Mouse (Mus musculus): ENCODE data around the gene Mettl27. TPM values are rescaled to one million over a fixed set of nuclear protein-coding genes. Genes with fewer than 3 reads are reported as not detected.
A peak's percentile ranks its signal among the peaks of the same experiment; 100 is the strongest.

The Mettl27 gene
- polyA plus RNA-seq, 2 experiments: 7.9 to 14.4 TPM

GRCm38 (mm10) chr5:134977837-134978236 is 45.7 kb downstream of the Mettl27 start:
- Histone ChIP-seq H3K4me1 (replicated peaks; ENCODE audit: control insufficient read depth in 2 of 2, insufficient read depth in 2 of 2, low read length in 1 of 2) (peaks cover 26 to 51% of the 10 kb centered on the region in 2 experiments), H3K27me3 (ENCODE audit: control insufficient read depth, insufficient read depth, low read length) (no peaks in the 10 kb centered on the region; the same call in 1 of the 2 replicates), H3K9me3 (ENCODE audit: control insufficient read depth, low read length) (no peaks in the 10 kb centered on the region), H3K4me2 (ENCODE audit: low read depth) (no peak overlapping the region), H3K27ac (no peak overlapping the region), H3K4me3 (ENCODE audit: insufficient read depth in 1 of 2, low read depth in 2 of 2, low read length in 2 of 2) (no peak overlapping the region), H3K36me3 (replicated peaks; ENCODE audit: control insufficient read depth, insufficient read depth, low read depth) (no peaks in the 10 kb centered on the region), H3K9ac (replicated peaks) (no peak overlapping the region)
- DNase-seq (ENCODE audit: low read depth in 3 of 3, low spot score in 3 of 3): no peak
- WGBS (ENCODE audit: insufficient replicate concordance): 25% methylated on average over 4 of the region's 4 CpGs
- TF ChIP-seq CTCF (IDR thresholded peaks at IDR 0.05; ENCODE audit: low read depth) (no peak), EP300 (IDR thresholded peaks at IDR 0.05; ENCODE audit: low read depth) (no peak)
- ATAC-seq (ENCODE audit: insufficient read depth): no peak

GRCm38 (mm10) chr5:134981149-134981548 is 49.0 kb downstream of the Mettl27 start:
- H3K4me3 ChIP-seq (ENCODE audit: insufficient read depth in 1 of 2, low read depth in 2 of 2, low read length in 2 of 2): no peak overlapping the region

DNA sequence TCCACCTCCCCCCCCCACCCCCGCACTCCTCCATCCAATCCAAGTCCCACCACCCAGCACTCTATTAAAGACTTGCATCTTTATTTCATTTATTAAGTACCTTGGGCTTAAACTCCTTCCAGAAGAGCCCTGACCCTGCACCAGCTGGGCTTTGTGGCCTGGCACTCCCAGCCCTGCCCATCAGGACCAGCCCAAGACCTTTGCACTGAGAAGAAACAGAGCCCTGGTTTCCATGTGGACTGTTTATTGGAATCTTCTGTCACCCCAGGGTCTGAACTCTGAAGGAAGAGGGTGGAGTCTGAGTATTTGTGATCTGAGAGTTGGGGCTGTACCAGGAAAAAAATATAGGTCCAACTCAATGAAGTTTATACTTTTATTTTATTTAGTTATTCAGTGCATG is 50.9 kb downstream of the Mettl27 start:
- Histone ChIP-seq H3K4me3 (ENCODE audit: insufficient read depth in 1 of 2, low read depth in 2 of 2, low read length in 2 of 2) (no peak overlapping the region), H3K9ac (replicated peaks) (no peak overlapping the region), H3K27me3 (ENCODE audit: control insufficient read depth, insufficient read depth, low read length) (peaks cover 42% of the 10 kb centered on the region), H3K4me1 (replicated peaks; ENCODE audit: control insufficient read depth in 2 of 2, insufficient read depth in 2 of 2, low read length in 1 of 2) (peaks cover 0 to 14% of the 10 kb centered on the region in 2 experiments; a peak in 2 of 4 replicates), H3K4me2 (ENCODE audit: low read depth) (no peak overlapping the region), H3K27ac (no peak overlapping the region), H3K9me3 (ENCODE audit: control insufficient read depth, low read length) (no peaks in the 10 kb centered on the region), H3K36me3 (replicated peaks; ENCODE audit: control insufficient read depth, insufficient read depth, low read depth) (no peaks in the 10 kb centered on the region)
- 42% methylated on average over 1 of the region's 1 CpGs for WGBS (ENCODE audit: insufficient replicate concordance)
- no peak for DNase-seq (ENCODE audit: low read depth in 3 of 3, low spot score in 3 of 3)
- TF ChIP-seq CTCF (IDR thresholded peaks at IDR 0.05; ENCODE audit: low read depth): no peak
- TF ChIP-seq EP300 (IDR thresholded peaks at IDR 0.05; ENCODE audit: low read depth): no peak
- ATAC-seq (ENCODE audit: insufficient read depth): no peak

More at GRCm38 (mm10) chr5:134981149-134981548, 49.0 kb downstream of the Mettl27 start:
- Histone ChIP-seq H3K27me3 (ENCODE audit: control insufficient read depth, insufficient read depth, low read length) (peaks cover 22% of the 10 kb centered on the region), H3K9me3 (ENCODE audit: control insufficient read depth, low read length) (no peaks in the 10 kb centered on the region), H3K9ac (replicated peaks) (no peak overlapping the region), H3K4me2 (ENCODE audit: low read depth) (peak overlapping the region; percentile 2; the same call in 1 of the 2 replicates), H3K27ac (no peak overlapping the region), H3K4me1 (replicated peaks; ENCODE audit: control insufficient read depth in 2 of 2, insufficient read depth in 2 of 2, low read length in 1 of 2) (peaks cover 6 to 27% of the 10 kb centered on the region in 2 experiments), H3K36me3 (replicated peaks; ENCODE audit: control insufficient read depth, insufficient read depth, low read depth) (no peaks in the 10 kb centered on the region)
- no peak for DNase-seq (ENCODE audit: low read depth in 3 of 3, low spot score in 3 of 3)
- 36% methylated on average over 10 of the region's 10 CpGs for WGBS (ENCODE audit: insufficient replicate concordance)
- TF ChIP-seq CTCF (IDR thresholded peaks at IDR 0.05; ENCODE audit: low read depth): no peak
- no peak for TF ChIP-seq EP300 (IDR thresholded peaks at IDR 0.05; ENCODE audit: low read depth)
- ATAC-seq (ENCODE audit: insufficient read depth): no peak

GRCm38 (mm10) chr5:134983771-134984170 is 51.6 kb downstream of the Mettl27 start:
- Histone ChIP-seq H3K9me3 (ENCODE audit: control insufficient read depth, low read length) (no peaks in the 10 kb centered on the region), H3K27ac (no peak overlapping the region), H3K36me3 (replicated peaks; ENCODE audit: control insufficient read depth, insufficient read depth, low read depth) (no peaks in the 10 kb centered on the region), H3K4me1 (replicated peaks; ENCODE audit: control insufficient read depth in 2 of 2, insufficient read depth in 2 of 2, low read length in 1 of 2) (peaks cover 0 to 14% of the 10 kb centered on the region in 2 experiments; a peak in 2 of 4 replicates), H3K9ac (replicated peaks) (no peak overlapping the region), H3K27me3 (ENCODE audit: control insufficient read depth, insufficient read depth, low read length) (peaks cover 46% of the 10 kb centered on the region), H3K4me2 (ENCODE audit: low read depth) (no peak overlapping the region), H3K4me3 (ENCODE audit: insufficient read depth in 1 of 2, low read depth in 2 of 2, low read length in 2 of 2) (no peak overlapping the region)
- TF ChIP-seq CTCF (IDR thresholded peaks at IDR 0.05; ENCODE audit: low read depth): no peak
- no peak for TF ChIP-seq EP300 (IDR thresholded peaks at IDR 0.05; ENCODE audit: low read depth)
- ATAC-seq (ENCODE audit: insufficient read depth) (no peak), DNase-seq (ENCODE audit: low read depth in 3 of 3, low spot score in 3 of 3) (no peak)
- WGBS (ENCODE audit: insufficient replicate concordance): 36% methylated on average over 3 of the region's 3 CpGs

DNA sequence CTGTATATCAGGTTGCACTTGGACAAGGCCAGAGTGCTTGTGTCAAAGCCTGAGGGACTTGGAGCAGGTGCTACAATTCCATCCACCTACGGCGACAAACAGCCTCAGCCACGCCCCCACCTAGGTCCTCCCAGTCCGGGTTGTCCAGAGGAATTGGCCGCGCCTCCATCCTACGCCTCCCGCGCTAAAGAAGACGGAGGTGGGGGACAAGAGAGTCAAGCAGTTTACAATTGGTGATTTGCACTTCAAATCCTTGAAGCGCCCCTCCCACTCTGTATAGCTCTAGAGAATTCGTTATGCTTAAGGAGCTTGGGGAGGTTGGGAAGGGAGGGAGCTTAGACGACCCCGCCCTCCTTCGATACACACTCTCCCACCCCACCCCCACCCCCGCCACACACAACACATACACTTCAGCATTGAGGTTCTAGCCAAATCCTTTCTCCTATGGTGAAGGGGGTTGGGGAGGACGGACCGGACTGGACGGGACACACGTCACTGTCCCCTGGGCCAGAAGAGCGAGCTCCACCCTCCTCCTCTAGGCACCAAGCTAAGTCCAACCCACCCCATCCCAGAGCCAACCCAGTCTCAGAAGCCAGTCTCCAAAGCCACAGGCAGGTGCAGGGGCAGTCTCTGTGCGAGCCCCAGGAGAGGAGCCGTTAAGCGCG is 53.6 kb downstream of the Mettl27 start, which contains the start of gene Cldn3:
Gene Cldn3 (plus strand): TSS at position 582 of the 665 bp plus-strand sequence.
- DNase-seq (ENCODE audit: low read depth in 3 of 3, low spot score in 3 of 3) (no peak), ATAC-seq (ENCODE audit: insufficient read depth) (peak; percentile 55)
- H3K27ac ChIP-seq: no peak within 1 kb of the TSS
- no peaks in the 10 kb centered on the region for H3K9me3 ChIP-seq (ENCODE audit: control insufficient read depth, low read length)
- H3K9ac ChIP-seq (replicated peaks): no peak within 1 kb of the TSS
- H3K4me2 ChIP-seq (ENCODE audit: low read depth): peak within 1 kb of the TSS; percentile 42
- peak within 1 kb of the TSS in 1 of 2 experiments; percentile 21; a peak in 1 of 4 replicates for H3K4me3 ChIP-seq (ENCODE audit: insufficient read depth in 1 of 2, low read depth in 2 of 2, low read length in 2 of 2)
- WGBS (ENCODE audit: insufficient replicate concordance): 2% methylated on average over 25 of the region's 25 CpGs
- no peak for TF ChIP-seq CTCF (IDR thresholded peaks at IDR 0.05; ENCODE audit: low read depth)
- TF ChIP-seq EP300 (IDR thresholded peaks at IDR 0.05; ENCODE audit: low read depth): no peak
- H3K27me3 ChIP-seq (ENCODE audit: control insufficient read depth, insufficient read depth, low read length): peaks cover 61% of the 10 kb centered on the region
- H3K36me3 ChIP-seq (replicated peaks; ENCODE audit: control insufficient read depth, insufficient read depth, low read depth): no peaks in the 10 kb centered on the region
- peaks cover 0 to 9% of the 10 kb centered on the region in 2 experiments; a peak in 2 of 4 replicates for H3K4me1 ChIP-seq (replicated peaks; ENCODE audit: control insufficient read depth in 2 of 2, insufficient read depth in 2 of 2, low read length in 1 of 2)

Data from liver, embryonic 14.5 days (tissue).